Mouse (Mus musculus) inflammation-experienced regulatory T-cells, adult 16 weeks (primary cell): ENCODE results near the gene N4bp2l1. TPM values are rescaled to one million over a fixed set of nuclear protein-coding genes. Genes with fewer than 3 reads are reported as not detected.

Experiments used
- polyA plus RNA-seq: library from polyadenylated mRNA; unstranded; fragments of 100-300 nt; shearing (Covaris generic); gene quantifications from one replicate; pipeline ENCODE4 v1.2.1, GENCODE M21; 2017

Gene N4bp2l1
- 138 TPM for polyA plus RNA-seq

DNA sequence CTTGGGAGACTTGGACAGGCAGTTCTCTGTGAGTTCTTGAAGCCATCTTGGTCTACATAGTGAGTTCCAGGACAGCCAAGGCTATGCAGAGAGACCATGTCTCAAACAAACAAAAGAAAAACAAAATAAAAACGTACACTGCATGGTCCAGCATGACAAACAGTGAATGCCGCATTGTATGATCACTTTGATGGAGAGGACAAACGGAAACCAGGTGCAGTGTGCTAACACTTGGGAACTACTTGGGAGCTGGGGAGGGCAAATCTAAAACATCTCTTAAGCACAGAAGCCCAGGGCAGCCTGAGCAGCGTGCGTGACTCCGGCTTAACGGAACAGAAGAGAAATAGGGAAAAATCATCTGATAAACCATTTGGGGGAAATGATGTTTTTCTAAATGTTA lies at the start of gene N4bp2l1:
N4bp2l1 (minus strand) TSS at position 101 of the 400 bp plus-strand sequence.

DNA sequence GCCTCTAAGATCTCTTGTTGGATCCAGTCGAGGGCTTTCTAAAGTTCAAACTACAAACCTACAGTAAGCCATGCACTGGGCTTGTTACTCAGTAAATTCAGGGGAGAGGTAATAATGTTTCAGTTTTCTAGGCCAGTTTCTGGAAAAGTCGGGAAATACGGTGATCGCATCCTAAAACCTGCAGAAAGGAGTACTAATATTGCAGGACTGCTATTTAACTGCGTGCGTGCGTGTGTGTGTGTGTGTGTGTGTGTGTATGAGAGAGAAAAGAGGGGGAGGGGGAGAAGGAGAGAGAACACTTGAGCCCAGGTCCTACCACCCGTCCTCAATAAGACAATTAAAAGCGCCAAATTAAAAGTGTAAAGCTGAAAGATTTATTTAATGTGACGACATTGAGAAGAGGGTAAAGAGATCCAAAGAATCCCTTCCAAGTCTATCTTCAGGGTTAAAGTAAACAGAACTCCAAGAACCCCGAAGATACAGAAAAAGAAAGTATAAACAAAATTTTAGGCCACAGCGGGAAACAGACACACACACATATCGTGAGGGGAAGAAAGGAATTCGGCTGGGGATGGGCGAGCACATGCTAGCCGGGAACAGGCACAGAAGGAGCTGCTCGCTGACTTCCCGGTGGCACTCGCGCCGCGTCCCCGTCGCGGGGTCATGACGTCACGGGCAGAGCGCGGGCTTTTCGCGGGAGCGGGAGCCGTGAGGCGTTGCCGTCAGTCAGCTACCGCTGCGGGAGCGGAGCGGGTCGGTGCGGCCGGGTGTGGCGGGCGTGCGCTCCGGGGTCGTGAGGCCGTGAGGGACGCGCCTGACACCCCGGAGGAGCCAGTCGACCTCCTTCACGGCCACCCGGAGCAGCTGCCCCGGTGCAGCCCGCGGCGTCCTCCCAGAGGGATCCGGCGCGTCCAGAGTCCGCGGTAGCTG lies 74.8 kb downstream of the N4bp2l1 start, which contains the start of gene Brca2:
Brca2 (plus strand) TSS at position 694 of the 930 bp plus-strand sequence.

Other genes starting within 250 kb of the N4bp2l1 start
- gene Zar1l, start 79.0 kb downstream of the N4bp2l1 start, polyA plus RNA-seq = not detected
- 7.5 TPM for gene Brca2, start 74.6 kb downstream of the N4bp2l1 start, polyA plus RNA-seq
- 93.4 TPM for gene N4bp2l2, start 69.0 kb upstream of the N4bp2l1 start, polyA plus RNA-seq
- gene Pds5b, start 76.6 kb upstream of the N4bp2l1 start, polyA plus RNA-seq = 39.0 TPM